Mouse (Mus musculus): ENCODE results near the gene Pxylp1.

Pxylp1 gene

GRCm38 (mm10) chr9:96890756-96891155, 1.7 kb downstream of the Pxylp1 start:
- DNase-seq (ENCODE audit: low spot score in 2 of 2), result no peak

DNA sequence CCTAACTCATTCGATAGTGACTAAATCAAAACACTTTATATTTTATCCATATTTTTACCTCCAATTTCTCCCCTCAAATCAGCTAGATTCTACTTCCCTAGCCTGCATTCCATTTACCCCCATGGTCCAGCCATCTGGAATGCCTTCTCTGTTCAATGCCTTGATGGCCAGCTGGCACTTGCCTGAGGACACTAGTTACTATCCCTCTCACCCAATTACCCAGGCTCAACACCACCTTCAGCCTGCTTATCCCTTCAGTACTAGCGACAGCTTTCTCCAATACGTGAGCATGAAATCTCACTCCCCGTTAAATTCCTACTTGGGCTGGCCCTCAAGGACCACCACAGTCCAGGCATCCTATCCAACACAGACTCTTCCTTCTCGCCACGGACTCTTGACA, 2.2 kb downstream of the Pxylp1 start:
- no peak for DNase-seq (ENCODE audit: low spot score in 2 of 2)

GRCm38 (mm10) chr9:96889345-96890021, 3.0 kb downstream of the Pxylp1 start:
- DNase-seq (ENCODE audit: low spot score in 2 of 2), result peak; percentile 86 to 87

- DNase-seq (ENCODE audit: low spot score in 2 of 2), result peak in 1 of 2 experiments; percentile 54
Measured at GRCm38 (mm10) chr9:96888742-96889344, 3.6 kb downstream of the Pxylp1 start.

GRCm38 (mm10) chr9:96887954-96888353, 4.5 kb downstream of the Pxylp1 start:
- no peak for DNase-seq (ENCODE audit: low spot score in 2 of 2)

GRCm38 (mm10) chr9:96887492-96887891, 5.0 kb downstream of the Pxylp1 start:
- no peak for DNase-seq (ENCODE audit: low spot score in 2 of 2)

DNA sequence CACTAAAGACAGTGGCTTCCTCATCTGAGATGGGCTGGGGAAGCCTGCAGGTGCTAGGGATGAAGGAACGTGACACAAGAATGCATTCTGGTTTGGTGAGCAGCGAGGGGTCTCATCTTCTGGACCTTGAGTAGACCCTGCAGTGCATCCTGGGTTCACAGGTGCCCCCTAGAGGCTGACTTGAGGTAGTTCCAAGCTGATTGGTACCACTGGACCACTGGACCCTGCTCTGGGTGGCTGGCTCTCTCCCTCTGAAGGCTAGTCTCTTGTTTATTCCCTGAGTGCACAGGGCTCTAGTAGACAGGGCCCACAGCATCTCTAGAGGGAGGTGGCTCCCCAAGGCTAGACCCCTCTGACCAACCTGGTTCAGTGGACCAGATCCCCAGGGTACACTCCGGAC, 6.7 kb downstream of the Pxylp1 start:
- DNase-seq (ENCODE audit: low spot score in 2 of 2), result no peak

DNA sequence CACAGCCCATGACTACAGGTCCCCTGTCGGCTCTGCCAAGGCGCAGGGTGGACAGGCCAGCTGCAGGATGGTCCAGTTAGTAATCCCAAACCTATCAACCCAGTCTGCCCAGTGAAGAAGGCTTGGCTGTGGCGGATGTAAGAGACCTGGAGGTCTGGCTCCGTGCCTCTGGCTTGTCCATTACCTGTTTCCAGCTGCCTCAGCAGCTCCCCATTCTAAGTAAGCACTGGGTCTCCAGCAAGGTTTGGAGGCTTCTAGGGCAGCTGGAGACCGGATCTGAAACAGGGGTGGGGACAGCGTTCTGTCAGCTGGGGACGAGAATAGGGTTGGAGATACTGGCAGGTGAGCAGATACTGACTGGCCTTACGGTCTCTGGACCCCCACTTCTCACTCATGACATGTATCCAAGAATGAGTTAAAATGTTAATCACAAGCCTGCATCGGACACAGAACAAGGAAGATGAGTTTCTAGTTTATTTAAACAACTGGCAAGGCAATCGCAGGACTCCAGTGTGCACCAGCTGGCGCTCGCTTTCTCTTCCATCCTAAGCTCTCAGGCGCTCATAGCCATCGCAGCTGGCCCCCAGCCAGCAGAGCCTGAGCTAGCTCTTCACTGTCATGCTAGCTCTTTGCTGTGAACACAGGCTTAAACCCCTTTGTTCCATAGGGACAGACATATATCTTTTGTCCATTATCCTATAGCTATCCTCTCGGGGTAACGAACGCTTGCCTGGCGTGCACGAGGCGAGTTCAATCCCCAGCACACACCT, 9.8 kb downstream of the Pxylp1 start:
- DNase-seq (ENCODE audit: low spot score in 2 of 2), result no peak

DNA sequence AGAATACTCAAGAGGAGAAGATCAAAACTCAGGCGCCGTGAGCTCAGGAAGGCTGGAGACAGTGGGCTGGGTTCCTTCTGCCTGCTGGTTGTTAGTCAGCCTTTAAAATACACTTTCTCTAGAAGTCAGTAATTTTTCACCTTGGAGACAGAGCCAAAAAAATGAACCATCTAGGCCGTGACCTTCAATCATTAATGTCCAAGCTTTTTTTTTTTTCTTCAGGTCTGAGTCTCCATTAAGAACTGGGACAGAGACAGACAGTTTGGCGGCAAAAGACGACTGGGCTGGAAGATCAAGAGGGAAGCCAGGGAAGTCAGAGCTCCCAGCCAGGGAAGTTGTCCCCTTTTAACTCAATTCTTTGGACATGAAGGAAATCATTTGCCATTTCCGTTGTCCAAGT, 10.6 kb downstream of the Pxylp1 start:
- no peak for DNase-seq (ENCODE audit: low spot score in 2 of 2)

- no peak for DNase-seq (ENCODE audit: low spot score in 2 of 2)
Measured at GRCm38 (mm10) chr9:96879024-96879423, 13.4 kb downstream of the Pxylp1 start.

DNA sequence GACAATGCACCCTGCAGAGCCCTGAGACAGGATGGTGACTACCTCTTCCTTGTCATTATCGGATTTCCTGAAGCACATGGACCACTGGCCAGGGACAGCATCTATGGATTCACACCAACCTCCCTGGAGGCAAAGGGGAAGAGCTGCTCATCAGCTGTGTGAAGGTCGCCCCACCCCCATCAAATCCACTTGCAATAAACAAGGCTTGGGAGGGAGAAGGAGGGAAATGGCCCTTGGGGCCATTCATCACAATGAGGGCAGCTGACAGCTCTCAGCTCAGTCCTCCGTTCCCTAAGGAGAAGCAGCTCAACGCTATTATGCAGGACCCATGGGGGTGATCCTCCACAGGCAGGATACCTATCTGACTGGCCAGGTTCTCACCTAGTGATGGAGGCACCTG, 14.0 kb downstream of the Pxylp1 start:
- no peak for DNase-seq (ENCODE audit: low spot score in 2 of 2)

DNA sequence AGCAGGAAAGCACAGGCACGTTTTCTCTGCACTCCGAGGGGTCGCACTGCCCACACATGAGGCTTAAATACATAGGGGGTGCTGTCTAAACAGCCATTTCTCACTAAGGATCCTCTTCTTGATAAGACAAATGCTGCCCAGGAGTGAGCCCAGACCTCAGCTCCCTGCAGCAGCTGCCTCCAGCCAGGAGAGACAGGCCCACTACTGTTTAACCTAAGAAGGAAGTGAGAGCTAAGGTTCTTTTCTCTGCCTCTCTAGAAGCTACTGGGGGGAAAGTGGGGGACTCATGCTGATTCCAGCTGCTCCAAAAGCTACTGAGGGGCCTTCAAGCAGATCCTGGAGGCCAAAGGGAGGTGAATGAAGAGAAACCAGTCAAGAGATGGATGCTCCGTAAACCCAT, 16.8 kb downstream of the Pxylp1 start:
- no peak for DNase-seq (ENCODE audit: low spot score in 2 of 2)

DNA sequence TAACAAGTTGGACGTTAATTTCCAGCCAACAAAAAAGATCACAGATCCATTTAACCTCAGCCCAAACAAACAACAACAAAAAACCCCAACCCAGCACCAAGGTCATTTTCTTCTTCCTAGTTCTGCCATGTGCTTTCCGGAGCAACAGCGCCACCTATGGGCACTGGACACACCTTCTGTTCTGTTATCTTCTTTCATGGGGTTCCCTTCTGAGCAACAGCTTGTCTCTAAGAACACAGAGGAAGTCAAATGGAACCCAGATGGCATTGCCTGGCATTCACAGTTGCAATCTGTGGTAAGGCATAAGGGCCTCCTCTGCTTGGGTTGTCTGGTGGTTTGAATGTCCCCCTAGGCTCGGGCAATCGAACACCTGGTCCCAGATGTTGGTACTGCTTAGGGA, 19.4 kb downstream of the Pxylp1 start:
- DNase-seq (ENCODE audit: low spot score in 2 of 2), result peak in 1 of 2 experiments; percentile 65

GRCm38 (mm10) chr9:96870104-96870503, 22.4 kb downstream of the Pxylp1 start:
- DNase-seq (ENCODE audit: low spot score in 2 of 2), result no peak

DNA sequence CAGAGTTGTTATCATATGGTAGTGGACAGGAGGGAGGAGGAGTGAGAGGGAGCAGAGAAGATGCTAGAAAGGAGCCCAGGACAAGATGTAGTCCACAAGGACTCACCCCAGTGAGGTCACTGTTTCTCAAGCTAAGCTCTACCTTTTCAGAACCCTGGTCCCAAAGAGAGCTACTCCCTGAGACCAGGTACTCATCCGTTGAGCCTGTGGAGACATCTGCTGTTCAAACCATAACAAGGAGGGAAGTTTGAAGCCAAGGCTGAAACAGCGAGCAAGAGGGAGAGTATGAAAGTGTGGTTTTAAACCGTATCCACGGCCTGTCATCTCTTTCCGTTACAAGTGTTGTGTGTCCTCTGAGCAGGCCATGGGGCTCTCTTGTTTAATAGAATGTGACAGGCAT, 22.9 kb downstream of the Pxylp1 start:
- DNase-seq (ENCODE audit: low spot score in 2 of 2), result no peak

- no peak for DNase-seq (ENCODE audit: low spot score in 2 of 2)
Measured at GRCm38 (mm10) chr9:96868546-96868945, 23.9 kb downstream of the Pxylp1 start.

DNA sequence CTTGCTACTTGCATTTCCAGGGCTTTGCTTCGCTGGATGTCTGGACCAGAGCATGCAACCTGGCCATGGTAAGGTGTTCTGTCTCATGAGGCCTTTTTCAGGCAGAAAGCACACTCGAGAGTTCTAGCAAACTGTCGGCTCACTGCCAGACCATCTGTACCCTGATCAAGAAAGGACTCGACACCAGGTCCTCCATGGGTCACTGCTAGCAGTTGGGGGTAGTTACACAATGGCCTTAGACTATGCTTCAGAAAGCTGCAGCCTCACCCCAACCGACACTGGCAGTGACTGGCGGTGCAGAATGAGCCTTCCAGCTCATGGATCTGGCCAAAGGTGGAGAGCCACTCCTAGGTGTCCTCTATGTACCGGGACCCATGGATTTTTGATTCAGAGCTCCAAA, 25.3 kb downstream of the Pxylp1 start:
- no peak for DNase-seq (ENCODE audit: low spot score in 2 of 2)

DNA sequence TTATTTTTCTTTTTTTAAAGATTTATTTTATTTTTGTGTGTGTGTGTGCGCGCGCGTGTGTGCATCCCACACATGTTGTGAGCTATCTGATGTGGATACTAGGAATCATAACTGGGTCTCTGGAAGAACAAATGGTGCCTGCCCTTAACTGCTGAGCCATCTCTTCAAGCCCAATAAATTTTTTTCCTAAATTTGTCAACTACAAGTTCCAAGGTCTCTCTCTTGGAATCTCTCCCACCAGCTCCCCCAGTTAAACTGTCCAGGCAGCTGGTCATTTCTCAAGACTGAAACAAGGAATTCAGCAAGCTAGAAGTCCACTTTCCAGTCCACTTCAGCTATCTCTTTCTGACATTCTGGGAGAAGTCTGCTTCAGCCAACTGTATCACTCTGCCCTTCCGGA, 26.3 kb downstream of the Pxylp1 start:
- no peak for DNase-seq (ENCODE audit: low spot score in 2 of 2)

DNA sequence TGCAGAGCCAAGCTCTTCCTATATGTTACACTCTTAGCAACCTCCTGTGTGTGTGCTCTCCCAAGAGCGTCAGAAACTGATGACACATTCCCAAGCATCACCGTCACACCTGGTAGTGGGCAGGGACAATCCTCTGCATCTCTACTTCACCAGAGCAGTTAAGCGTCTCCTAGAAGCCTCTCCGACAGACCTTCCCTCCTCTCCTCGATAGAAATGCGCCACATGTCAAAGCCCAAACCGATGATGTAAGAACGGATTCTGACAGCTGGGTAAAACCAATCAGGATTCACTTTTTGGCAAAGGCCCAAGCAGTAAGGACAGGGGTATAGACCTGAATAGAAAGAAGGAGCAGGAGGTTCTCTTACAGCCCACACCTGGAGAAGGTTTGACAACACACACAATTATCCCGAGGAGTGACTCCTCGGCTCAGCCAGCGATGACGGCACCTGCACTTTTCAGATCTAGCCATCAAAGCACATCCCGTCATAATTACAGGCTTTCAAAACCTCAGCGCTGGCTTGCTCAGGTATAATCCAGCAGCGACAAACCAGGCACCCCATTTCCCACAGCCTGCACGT, 26.9 kb downstream of the Pxylp1 start:
- DNase-seq (ENCODE audit: low spot score in 2 of 2), result peak; percentile 43 to 59

DNA sequence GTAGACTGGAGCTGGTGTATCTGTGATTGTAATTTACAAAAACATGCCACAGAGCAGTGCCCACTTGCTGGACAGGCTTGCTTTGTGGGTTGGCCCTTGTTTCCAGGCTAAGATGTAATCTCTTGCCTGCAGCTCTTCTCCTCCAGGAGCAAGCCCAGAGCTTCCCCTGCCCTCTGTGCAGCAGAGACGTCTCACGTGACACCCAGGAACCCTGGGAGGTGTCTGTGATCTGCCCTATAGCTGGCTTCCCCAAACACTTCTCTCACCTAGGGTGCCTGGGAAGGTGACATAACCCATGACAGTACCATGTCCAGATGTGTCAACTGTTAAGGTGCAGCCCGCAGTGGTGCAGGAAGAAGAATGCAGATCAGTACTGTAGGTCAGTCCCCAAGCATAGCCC, 28.9 kb downstream of the Pxylp1 start:
- DNase-seq (ENCODE audit: low spot score in 2 of 2), result no peak

DNA sequence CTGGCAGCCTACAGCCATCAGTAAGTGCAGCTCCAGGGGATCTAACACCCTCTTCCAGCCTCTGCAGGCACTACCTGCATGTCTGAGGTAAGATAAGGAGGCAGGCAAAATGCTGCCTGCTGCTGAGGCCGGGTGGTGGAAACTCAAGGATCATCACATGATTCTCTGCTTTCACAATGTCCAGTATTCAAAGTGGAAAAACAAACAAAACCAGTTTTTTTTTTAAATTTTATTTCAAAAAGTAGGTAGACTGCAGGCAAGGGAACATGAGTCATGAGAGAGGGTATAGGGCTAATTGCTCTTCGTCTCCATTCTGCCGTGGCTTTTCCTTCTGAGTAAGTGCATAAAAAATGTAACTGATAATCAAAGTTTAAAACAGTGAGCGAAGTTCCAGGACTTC, 29.6 kb downstream of the Pxylp1 start:
- DNase-seq (ENCODE audit: low spot score in 2 of 2), result no peak

GRCm38 (mm10) chr9:96861092-96861487, 31.4 kb downstream of the Pxylp1 start:
- no peak for DNase-seq (ENCODE audit: low spot score in 2 of 2)
